ENCODE assay signal across 24 mouse cellular contexts in genomic region chr5:100312391-100312790, GRCm38 (mm10).
A peak's percentile ranks its signal among the peaks of the same experiment; 100 is the strongest.
DNase-seq lines count a peak whose midpoint lies in the region; ATAC-seq and TF ChIP-seq lines count a peak whose summit lies in the region.
"Had no signal": no experiment of that assay in that cellular context is flagged by ENCODE, and none has a peak within 500 bp of the region (broad histone marks: within the 10 kb centered on the region; RNA-seq: fewer than 3 reads in every experiment).

No protein-coding gene starts in this region.

- H3K4me1 ChIP-seq in heart, embryonic 10.5 days: peaks cover 12% of the 10 kb centered on the region; the same call in 1 of the 2 replicates
- H3K4me1 ChIP-seq in CH12.LX (ENCODE audit: control insufficient read depth in 1 of 2, insufficient read depth in 2 of 2): peaks cover 5 to 12% of the 10 kb centered on the region in 2 experiments; a peak in 3 of 4 replicates
- no peaks in the 10 kb centered on the region for H3K4me1 ChIP-seq in MEL (ENCODE audit: control insufficient read depth in 1 of 2, insufficient read depth in 2 of 2, low read length in 2 of 2)
- no peaks in the 10 kb centered on the region for H3K4me1 ChIP-seq in lung, postnatal 0 days (ENCODE audit: insufficient read depth, low read depth, low read length)
- H3K4me1 ChIP-seq: embryonic facial prominence, embryonic 13.5 days; embryonic facial prominence, embryonic 15.5 days; forebrain, embryonic 10.5 days had no signal

- no peaks in the 10 kb centered on the region for H3K79me2 ChIP-seq in CH12.LX (replicated peaks; ENCODE audit: control insufficient read depth, extremely low read depth, insufficient read depth, poor library complexity, severe bottlenecking)
- H3K79me2 ChIP-seq in MEL (ENCODE audit: control insufficient read depth, insufficient read depth, low read length, poor library complexity): no peaks in the 10 kb centered on the region

- TF ChIP-seq CTCF in CH12.LX (conservative IDR thresholded peaks at IDR 0.05 in 1 of 2, IDR thresholded peaks at IDR 0.05 in 1 of 2; ENCODE audit: low read depth in 2 of 2, low read length in 2 of 2): no peak
- no peak for TF ChIP-seq CTCF in MEL (IDR thresholded peaks at IDR 0.05 in 2 of 3, conservative IDR thresholded peaks at IDR 0.05 in 1 of 3; ENCODE audit: control insufficient read depth in 1 of 3, insufficient read depth in 1 of 3, low read depth in 2 of 3, low read length in 3 of 3, poor library complexity in 1 of 3, severe bottlenecking in 1 of 3)
- TF ChIP-seq CTCF in lung, postnatal 0 days (IDR thresholded peaks at IDR 0.05): no peak

- TF ChIP-seq POLR2A in CH12.LX (IDR thresholded peaks at IDR 0.05; ENCODE audit: low read depth, low read length) (no peak), MEL (IDR thresholded peaks at IDR 0.05; ENCODE audit: control insufficient read depth in 1 of 2, insufficient read depth in 1 of 2, low read depth in 1 of 2, low read length in 2 of 2, poor library complexity in 1 of 2) (no peak)

- H3K9me3 ChIP-seq in heart, embryonic 10.5 days: no peaks in the 10 kb centered on the region
- H3K9me3 ChIP-seq in CH12.LX (replicated peaks; ENCODE audit: low read length): peaks cover 4% of the 10 kb centered on the region
- H3K9me3 ChIP-seq in MEL (replicated peaks; ENCODE audit: insufficient read depth, low read length): no peaks in the 10 kb centered on the region
- no peaks in the 10 kb centered on the region for H3K9me3 ChIP-seq in lung, postnatal 0 days (ENCODE audit: low read length)
- H3K9me3 ChIP-seq: embryonic facial prominence, embryonic 13.5 days; embryonic facial prominence, embryonic 15.5 days; forebrain, embryonic 10.5 days; forebrain, embryonic 12.5 days; G1E had no signal

- in situ Hi-C loops in CH12.LX (cut with MboI; ENCODE audit: low pct_ligation_motif_present, low pct_unique_long_range_greater_than_20kb, low sequenced_read_pairs): loop anchor here (25.0 kb wide), 2 partner anchors 225 to 375 kb away; no protein-coding TSS in a partner anchor

- dilution Hi-C loops in CH12.LX (cut with MboI; ENCODE audit: extremely low pct_ligation_motif_present, extremely low pct_unique_long_range_greater_than_20kb, low sequenced_read_pairs): no loop called here

- TF ChIP-seq EP300 in CH12.LX (IDR thresholded peaks at IDR 0.05; ENCODE audit: low read length) (no peak), MEL (IDR thresholded peaks at IDR 0.05; ENCODE audit: low read depth in 1 of 2, low read length in 2 of 2) (no peak)
- TF ChIP-seq EP300 in lung, postnatal 0 days (IDR thresholded peaks at IDR 0.05): no peak

- no peak for ATAC-seq in lung, postnatal 0 days
- ATAC-seq: CD4-positive, CD25-positive, alpha-beta regulatory T cell, adult 4 months; forebrain, embryonic 14.5 days; forebrain, embryonic 16.5 days had no signal

- WGBS in heart, embryonic 10.5 days: 75% methylated on average over 5 of the region's 5 CpGs
- WGBS in lung, postnatal 0 days: 72% methylated on average over 5 of the region's 5 CpGs

- H3K4me3 ChIP-seq in heart, embryonic 10.5 days: no peak overlapping the region
- H3K4me3 ChIP-seq in CH12.LX (replicated peaks in 1 of 3; ENCODE audit: low read depth in 2 of 3, low read length in 2 of 3, poor library complexity in 1 of 3) (no peak overlapping the region), MEL (ENCODE audit: control insufficient read depth in 1 of 2, insufficient read depth in 1 of 2, low read depth in 2 of 2, low read length in 2 of 2) (no peak overlapping the region)
- H3K4me3 ChIP-seq in lung, postnatal 0 days (ENCODE audit: low read depth, low read length): no peak overlapping the region
- H3K4me3 ChIP-seq: embryonic facial prominence, embryonic 13.5 days; embryonic facial prominence, embryonic 15.5 days; erythroblast, embryonic 14.5 days; forebrain, embryonic 10.5 days; forebrain, embryonic 12.5 days had no signal

- no peak overlapping the region for H3K27ac ChIP-seq in heart, embryonic 10.5 days
- H3K27ac ChIP-seq in CH12.LX (ENCODE audit: insufficient read depth, low read depth): no peak overlapping the region
- no peak overlapping the region for H3K27ac ChIP-seq in MEL (ENCODE audit: control insufficient read depth, low read depth, low read length)
- H3K27ac ChIP-seq in lung, postnatal 0 days (ENCODE audit: low read length): no peak overlapping the region
- H3K27ac ChIP-seq: embryonic facial prominence, embryonic 13.5 days; embryonic facial prominence, embryonic 15.5 days; forebrain, embryonic 10.5 days; forebrain, embryonic 12.5 days had no signal

- no peaks in the 10 kb centered on the region for H3K36me3 ChIP-seq in heart, embryonic 10.5 days
- H3K36me3 ChIP-seq in CH12.LX (replicated peaks in 1 of 2; ENCODE audit: control insufficient read depth in 1 of 2, insufficient read depth in 1 of 2, low read length in 1 of 2): peaks cover 0 to 19% of the 10 kb centered on the region in 2 experiments
- H3K36me3 ChIP-seq in MEL (ENCODE audit: control insufficient read depth in 1 of 2, insufficient read depth in 2 of 2, low read length in 2 of 2): no peaks in the 10 kb centered on the region
- H3K36me3 ChIP-seq in lung, postnatal 0 days (ENCODE audit: insufficient read depth, low read length): no peaks in the 10 kb centered on the region
- H3K36me3 ChIP-seq: embryonic facial prominence, embryonic 13.5 days; embryonic facial prominence, embryonic 15.5 days; forebrain, embryonic 10.5 days; forebrain, embryonic 12.5 days; G1E had no signal

- DNase-seq in heart, adult 11 months: peak; percentile 66
- no peak for DNase-seq in heart, embryonic 10.5 days (ENCODE audit: low spot score)
- DNase-seq in CH12.LX (ENCODE audit: extremely low read depth): no peak
- no peak for DNase-seq in MEL (ENCODE audit: low read depth, low spot score)
- DNase-seq in lung, postnatal 0 days (ENCODE audit: low spot score): no peak
- DNase-seq: adrenal gland, adult 2 months; adrenal gland, postnatal 10 days; adrenal gland, postnatal 25 days; B cell, adult 2 months; cerebellum, adult 11 months; cerebellum, adult 18-20 months; cerebellum, adult 8-10 months; cerebellum, adult 9-11 months; cerebellum, postnatal 14 days; embryo, embryonic 11 days had no signal

- H3K4me2 ChIP-seq in CH12.LX (ENCODE audit: insufficient read depth, low read depth, poor library complexity, severe bottlenecking): no peak overlapping the region
- no peak overlapping the region for H3K4me2 ChIP-seq in lung, postnatal 0 days (replicated peaks; ENCODE audit: low read depth, low read length)
- H3K4me2 ChIP-seq: embryonic facial prominence, embryonic 13.5 days; embryonic facial prominence, embryonic 15.5 days; forebrain, embryonic 12.5 days had no signal

- no peak for TF ChIP-seq RAD21 in CH12.LX (IDR thresholded peaks at IDR 0.05; ENCODE audit: low read depth, low read length)
- TF ChIP-seq RAD21 in MEL (IDR thresholded peaks at IDR 0.05; ENCODE audit: low read depth, low read length): no peak

- H3K27me3 ChIP-seq in heart, embryonic 10.5 days (ENCODE audit: insufficient read depth, poor library complexity, severe bottlenecking): peaks cover 20% of the 10 kb centered on the region
- H3K27me3 ChIP-seq in CH12.LX (replicated peaks): no peaks in the 10 kb centered on the region
- H3K27me3 ChIP-seq in MEL (ENCODE audit: control insufficient read depth in 1 of 2, insufficient read depth in 2 of 2, low read length in 2 of 2): peaks cover 3 to 7% of the 10 kb centered on the region in 2 experiments; a peak in 3 of 4 replicates
- no peaks in the 10 kb centered on the region for H3K27me3 ChIP-seq in lung, postnatal 0 days (replicated peaks; ENCODE audit: insufficient read depth, low read length)
- H3K27me3 ChIP-seq: forebrain, embryonic 12.5 days had no signal

- no peak overlapping the region for H3K9ac ChIP-seq in CH12.LX (ENCODE audit: insufficient read depth, low read depth)
- no peak overlapping the region for H3K9ac ChIP-seq in MEL (ENCODE audit: control insufficient read depth, low read depth, low read length, poor library complexity, severe bottlenecking)
- H3K9ac ChIP-seq in lung, postnatal 0 days (replicated peaks; ENCODE audit: low read depth): no peak overlapping the region
- H3K9ac ChIP-seq: embryonic facial prominence, embryonic 13.5 days; embryonic facial prominence, embryonic 15.5 days; forebrain, embryonic 12.5 days had no signal

TF ChIP-seq in CH12.LX, 34 proteins besides CTCF, POLR2A, EP300 and RAD21:
- no peak for TF ChIP-seq SMC3 (IDR thresholded peaks at IDR 0.05; ENCODE audit: low read depth, low read length)
- no peak for TF ChIP-seq MYC (IDR thresholded peaks at IDR 0.05; ENCODE audit: low read depth, low read length)
- TF ChIP-seq BHLHE40 (IDR thresholded peaks at IDR 0.05; ENCODE audit: low read depth, low read length): no peak
- peak; percentile 90 for TF ChIP-seq MAFK (IDR thresholded peaks at IDR 0.05; ENCODE audit: insufficient replicate concordance, low read length)

TF ChIP-seq in MEL, 35 proteins besides CTCF, POLR2A, EP300 and RAD21:
- no peak for TF ChIP-seq USF1 (IDR thresholded peaks at IDR 0.05; ENCODE audit: low read depth, low read length)
- peak; percentile 69 for TF ChIP-seq MAFK (IDR thresholded peaks at IDR 0.05; ENCODE audit: borderline replicate concordance, low read depth, low read length)
